Mouse (Mus musculus) myocyte (in vitro differentiated cells): ENCODE data around the gene Nms.

Experiments
- CEBPB ChIP-seq: IDR thresholded peaks from 2 replicates; pipeline ENCODE4 v1.6.1; 2011; ENCODE audit warnings: mild to moderate bottlenecking, moderate library complexity; ENCODE audit not compliant: poor library complexity, insufficient read depth, severe bottlenecking
- E2F4 ChIP-seq: IDR thresholded peaks from one replicate; pipeline ENCODE4 v1.6.1; 2011; ENCODE audit warnings: mild to moderate bottlenecking, control low read depth, moderate library complexity; ENCODE audit not compliant: insufficient read depth
- MAX ChIP-seq: IDR thresholded peaks from one replicate; pipeline ENCODE4 v1.6.1; 2011; ENCODE audit warnings: low read depth, mild to moderate bottlenecking, control low read depth
- MYOD1 ChIP-seq, 3 experiments: IDR thresholded peaks; one replicate each; pipeline ENCODE4 v1.6.1; 2011; ENCODE audit warnings: control low read depth in 2 of 3, low read depth in 2 of 3, mild to moderate bottlenecking in 2 of 3, moderate library complexity in 1 of 3; ENCODE audit not compliant: insufficient read length in 2 of 3, control insufficient read depth in 1 of 3
- MYOG ChIP-seq, 3 experiments: IDR thresholded peaks; one replicate each; pipeline ENCODE4 v1.6.1; 2011; ENCODE audit warnings: control low read depth in 2 of 3, low read depth in 2 of 3, mild to moderate bottlenecking in 2 of 3; ENCODE audit not compliant: insufficient read length in 2 of 3, control insufficient read depth in 1 of 3, insufficient read depth in 1 of 3
- POLR2A ChIP-seq: IDR thresholded peaks from one replicate; pipeline ENCODE4 v1.6.1; 2011; ENCODE audit warnings: low read depth, mild to moderate bottlenecking, control low read depth, moderate library complexity; ENCODE audit not compliant: insufficient read length
- POLR2AphosphoS2 ChIP-seq: IDR thresholded peaks from one replicate; pipeline ENCODE4 v1.6.1; 2011; ENCODE audit warnings: low read depth, control low read depth; ENCODE audit not compliant: insufficient read length
- REST ChIP-seq: IDR thresholded peaks from one replicate; pipeline ENCODE4 v1.6.1; 2011; ENCODE audit warnings: mild to moderate bottlenecking, control low read depth, moderate library complexity; ENCODE audit not compliant: insufficient read depth, insufficient read length
- TCF12 ChIP-seq: IDR thresholded peaks from one replicate; pipeline ENCODE4 v1.6.1; 2011; ENCODE audit warnings: mild to moderate bottlenecking, control low read depth; ENCODE audit not compliant: poor library complexity, insufficient read depth, severe bottlenecking
- TCF3 ChIP-seq: IDR thresholded peaks from one replicate; pipeline ENCODE4 v1.6.1; 2011; ENCODE audit warnings: low read depth, control low read depth; ENCODE audit not compliant: insufficient read length
- USF1 ChIP-seq: IDR thresholded peaks from one replicate; pipeline ENCODE4 v1.6.1; 2011; ENCODE audit warnings: low read depth, mild to moderate bottlenecking, control low read depth, moderate library complexity

DNA sequence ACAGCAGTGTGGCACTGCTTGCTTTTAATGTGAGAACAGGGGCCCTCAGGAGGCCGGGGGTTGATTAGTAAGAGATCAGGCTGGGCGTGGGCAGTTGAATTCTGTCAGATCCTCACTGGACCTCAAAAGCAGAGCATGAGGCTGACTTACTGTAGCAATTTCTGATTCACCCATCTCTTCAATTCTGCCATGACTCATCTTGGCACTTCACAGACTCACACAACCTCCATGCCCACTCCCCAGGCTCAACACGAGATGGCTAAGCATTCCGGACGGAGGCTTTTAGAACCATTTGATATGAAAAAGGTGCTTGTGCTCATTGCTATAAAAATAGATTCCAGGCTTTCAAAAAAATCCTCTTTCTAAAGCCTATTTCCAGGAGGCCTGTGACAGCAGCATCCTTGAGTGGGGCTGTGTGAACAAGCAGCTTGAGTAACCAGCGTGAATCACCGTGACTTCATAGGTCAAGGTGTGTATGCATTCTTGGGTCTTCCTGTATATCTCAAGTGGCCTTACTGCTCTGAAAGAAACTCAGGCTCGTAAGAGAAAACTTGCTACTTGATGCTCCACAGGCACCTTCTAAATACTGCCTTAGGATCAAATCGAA is 34.1 kb downstream of the Nms start:
- TF ChIP-seq POLR2A, result no peak
- TF ChIP-seq TCF12, result no peak
- no peak for TF ChIP-seq MAX
- no peak for TF ChIP-seq E2F4
- TF ChIP-seq POLR2AphosphoS2, result no peak
- no peak for TF ChIP-seq CEBPB
- TF ChIP-seq MYOD1 (IDR thresholded peaks at IDR 0.05; ENCODE audit: control insufficient read depth in 1 of 3, insufficient read length in 2 of 3, low read depth in 2 of 3), result no peak
- no peak for TF ChIP-seq TCF3
- TF ChIP-seq USF1, result no peak
- no peak for TF ChIP-seq MYOG (IDR thresholded peaks at IDR 0.05; ENCODE audit: control insufficient read depth in 1 of 3, insufficient read depth in 1 of 3, insufficient read length in 2 of 3, low read depth in 2 of 3)
- TF ChIP-seq REST, result no peak
